Mouse (Mus musculus) retina, adult 2 months (tissue): Measurements from ENCODE around the gene Acaa1a.

Experiments
- DNase-seq: peaks from one replicate; pipeline ENCODE4 v3.0.0-alpha.2; 2012; ENCODE audit warnings: low read depth, low spot score

Acaa1a gene

GRCm38 (mm10) chr9:119388956-119389355 is 49.5 kb downstream of the Acaa1a start:
- DNase-seq, result no peak

- DNase-seq, result no peak
Observed at GRCm38 (mm10) chr9:119390214-119390613, 50.7 kb downstream of the Acaa1a start.

GRCm38 (mm10) chr9:119394808-119395207 is 55.3 kb downstream of the Acaa1a start:
- no peak for DNase-seq
